Mouse (Mus musculus) CD4-positive helper T cell, adult 2 months (primary cell): ENCODE data around the gene Ndufa3.
"Not testable (repeated sequence)": the region's sequence is repeated elsewhere in the genome, so short reads cannot be mapped to it uniquely, and the experiment has no call there.

ENCODE experiments used
- DNase-seq: peaks from one replicate; pipeline ENCODE4 v3.0.0-alpha.2; 2012; ENCODE audit warnings: low read depth, missing footprints, low spot score

The Ndufa3 gene

GRCm38 (mm10) chr7:3617242-3617995 lies at the start of gene Ndufa3:
Gene Ndufa3, plus strand, starts transcription at chr7:3617373.
- DNase-seq = peak; percentile 95

GRCm38 (mm10) chr7:3569725-3570124 lies 47.4 kb upstream of the Ndufa3 start:
- DNase-seq = no peak

GRCm38 (mm10) chr7:3570580-3570979 lies 46.6 kb upstream of the Ndufa3 start:
- DNase-seq = not testable (repeated sequence)

- no peak for DNase-seq
Measured at GRCm38 (mm10) chr7:3571847-3572246, 45.3 kb upstream of the Ndufa3 start.

- no peak for DNase-seq
Measured at GRCm38 (mm10) chr7:3574216-3574615, 43.0 kb upstream of the Ndufa3 start.

- DNase-seq = no peak
Measured at GRCm38 (mm10) chr7:3576354-3577124, 40.6 kb upstream of the Ndufa3 start.

GRCm38 (mm10) chr7:3578196-3578595 lies 39.0 kb upstream of the Ndufa3 start:
- no peak for DNase-seq

- DNase-seq = no peak
Measured at GRCm38 (mm10) chr7:3578952-3579546, 38.1 kb upstream of the Ndufa3 start.

GRCm38 (mm10) chr7:3580029-3580428 lies 37.1 kb upstream of the Ndufa3 start:
- DNase-seq = no peak

- no peak for DNase-seq
Measured at GRCm38 (mm10) chr7:3585763-3586162, 31.4 kb upstream of the Ndufa3 start.

- no peak for DNase-seq
Measured at GRCm38 (mm10) chr7:3586255-3586654, 30.9 kb upstream of the Ndufa3 start.

GRCm38 (mm10) chr7:3587292-3587691 lies 29.9 kb upstream of the Ndufa3 start:
- DNase-seq = no peak

GRCm38 (mm10) chr7:3590550-3590949 lies 26.6 kb upstream of the Ndufa3 start:
- no peak for DNase-seq

GRCm38 (mm10) chr7:3591534-3591933 lies 25.6 kb upstream of the Ndufa3 start:
- no peak for DNase-seq

GRCm38 (mm10) chr7:3593855-3594254 lies 23.3 kb upstream of the Ndufa3 start:
- DNase-seq = no peak

- peak; percentile 39 for DNase-seq
Measured at GRCm38 (mm10) chr7:3594686-3595085, 22.5 kb upstream of the Ndufa3 start.

GRCm38 (mm10) chr7:3595146-3595545 lies 22.0 kb upstream of the Ndufa3 start:
- DNase-seq = peak; percentile 68

GRCm38 (mm10) chr7:3597755-3598154 lies 19.4 kb upstream of the Ndufa3 start:
- DNase-seq = not testable (repeated sequence)

GRCm38 (mm10) chr7:3601119-3601518 lies 16.1 kb upstream of the Ndufa3 start:
- peak; percentile 77 for DNase-seq

- DNase-seq = peak; percentile 41
Measured at GRCm38 (mm10) chr7:3606798-3607197, 10.4 kb upstream of the Ndufa3 start.

GRCm38 (mm10) chr7:3607391-3607790 lies 9.8 kb upstream of the Ndufa3 start:
- no peak for DNase-seq

GRCm38 (mm10) chr7:3608668-3609067 lies 8.5 kb upstream of the Ndufa3 start:
- DNase-seq = no peak
